Mouse (Mus musculus): ENCODE measurements around the gene Itgb5.

DNA sequence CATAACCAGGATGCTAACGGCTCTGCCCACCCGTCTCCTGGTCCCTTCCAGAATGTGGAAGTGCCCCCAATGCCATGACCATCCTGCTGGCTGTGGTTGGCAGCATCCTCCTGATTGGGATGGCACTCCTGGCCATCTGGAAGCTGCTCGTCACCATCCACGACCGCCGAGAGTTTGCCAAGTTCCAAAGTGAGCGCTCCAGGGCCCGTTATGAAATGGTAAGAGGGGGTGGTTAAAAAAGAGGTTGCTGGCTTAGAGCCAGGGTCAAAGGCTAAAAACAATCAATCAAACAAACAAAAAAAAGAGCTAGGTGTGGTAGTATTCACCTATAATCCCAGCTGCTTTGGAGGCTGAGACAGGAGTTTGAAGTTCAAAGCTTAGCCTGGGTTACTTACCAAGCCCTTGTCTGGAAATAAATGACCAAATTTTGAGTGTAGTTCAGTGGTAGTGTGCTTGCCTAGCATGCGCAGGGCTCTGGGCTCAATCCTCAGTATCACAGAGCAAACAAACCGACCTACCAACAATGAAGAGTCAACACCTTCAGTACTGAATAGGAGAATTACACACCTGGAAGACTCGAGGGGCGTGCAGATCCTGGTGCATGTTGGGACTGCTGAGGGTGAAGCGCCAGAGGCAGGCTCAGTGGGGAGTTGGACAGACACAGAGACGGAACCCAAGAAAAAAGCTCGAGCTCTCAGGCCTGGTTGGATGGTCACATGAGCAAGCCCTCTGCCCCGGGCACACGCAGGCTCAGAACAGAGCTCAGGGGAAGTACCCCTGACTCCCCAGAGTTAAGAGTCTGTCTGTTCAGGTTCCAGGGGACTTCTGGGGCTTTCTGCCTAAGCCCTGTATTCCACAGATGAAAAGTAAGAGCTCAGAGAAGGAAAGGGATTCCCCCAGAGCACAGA is 118.5 kb downstream of the Itgb5 start:
- TF ChIP-seq GATA1 (IDR thresholded peaks at IDR 0.05; ENCODE audit: low read length) (no peak), TAL1 (IDR thresholded peaks at IDR 0.05; ENCODE audit: low read length) (no peak)

All from erythroblast, embryonic 14.5 days (primary cell).